In the genomic region with DNA sequence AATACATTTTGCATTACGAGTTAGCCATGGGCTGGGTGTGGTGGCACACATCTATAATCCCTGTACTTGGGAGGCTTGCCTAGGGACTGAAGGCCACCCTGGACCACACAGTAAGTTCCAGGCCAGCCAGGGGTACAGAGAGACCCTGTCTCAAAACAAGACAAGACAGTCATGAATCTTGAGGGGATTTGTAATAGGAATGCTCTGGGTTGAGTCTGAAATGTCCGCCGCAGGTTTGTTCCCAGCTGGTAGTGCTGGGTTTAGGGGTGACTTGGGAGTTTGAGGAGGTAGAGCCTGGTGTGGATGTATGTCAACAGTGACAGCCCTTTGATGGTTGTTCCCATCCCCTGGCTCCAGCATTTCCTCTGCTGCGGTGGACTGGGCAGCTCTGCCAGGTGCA, we compare ENCODE assay signal across 24 mouse cellular contexts. TPM values are rescaled to one million over a fixed set of nuclear protein-coding genes. Genes with fewer than 3 reads are reported as not detected.
DNase-seq lines count a peak whose midpoint lies in the region; TF ChIP-seq lines count a peak whose summit lies in the region.
"Had no signal": no experiment of that assay in that cellular context is flagged by ENCODE, and none has a peak within 500 bp of the region (broad histone marks: within the 10 kb centered on the region; RNA-seq: fewer than 3 reads in every experiment).

No protein-coding gene starts in this region.

- H3K27ac ChIP-seq in kidney, adult 2 months (ENCODE audit: insufficient read depth, low read depth, low read length) = no peak overlapping the region
- H3K27ac ChIP-seq in limb, embryonic 10.5 days = no peak overlapping the region
- H3K27ac ChIP-seq: forebrain, embryonic 10.5 days; forebrain, embryonic 13.5 days; heart, adult 2 months; heart, embryonic 15.5 days; hindbrain, embryonic 14.5 days; hindbrain, postnatal 0 days had no signal

- H3K9me3 ChIP-seq in limb, embryonic 10.5 days (replicated peaks) = no peaks in the 10 kb centered on the region
- H3K9me3 ChIP-seq: forebrain, embryonic 10.5 days; forebrain, embryonic 13.5 days; heart, embryonic 12.5 days; heart, embryonic 15.5 days had no signal

- no peaks in the 10 kb centered on the region for H3K4me1 ChIP-seq in kidney, adult 2 months (ENCODE audit: control insufficient read depth, insufficient read depth, low read length)
- no peaks in the 10 kb centered on the region for H3K4me1 ChIP-seq in limb, embryonic 10.5 days
- H3K4me1 ChIP-seq: forebrain, embryonic 10.5 days; forebrain, embryonic 13.5 days had no signal

- 93% methylated on average over 4 of the region's 4 CpGs for WGBS in kidney, adult 2 months
- 98% methylated on average over 4 of the region's 4 CpGs for WGBS in limb, embryonic 10.5 days

- TF ChIP-seq CTCF in kidney, adult 2 months (conservative IDR thresholded peaks at IDR 0.05; ENCODE audit: insufficient read depth, insufficient read length, low read depth, low read length) = no peak

- intact Hi-C loops in left cerebral cortex, postnatal 10 days (cut with DNase I) = no loop called here

- no peaks in the 10 kb centered on the region for H3K36me3 ChIP-seq in kidney, adult 2 months (ENCODE audit: control insufficient read depth, insufficient read depth, low read length)
- H3K36me3 ChIP-seq in limb, embryonic 10.5 days = peaks cover 16% of the 10 kb centered on the region

- no peaks in the 10 kb centered on the region for H3K27me3 ChIP-seq in kidney, adult 2 months (replicated peaks; ENCODE audit: control insufficient read depth, insufficient read depth, low read length)
- H3K27me3 ChIP-seq in limb, embryonic 10.5 days (ENCODE audit: low read depth, poor library complexity, severe bottlenecking) = no peaks in the 10 kb centered on the region
- H3K27me3 ChIP-seq: forebrain, embryonic 13.5 days; heart, embryonic 12.5 days; heart, embryonic 15.5 days had no signal

- peak; percentile 1 for DNase-seq in gastrocnemius, postnatal 10 days
- DNase-seq in gastrocnemius, adult 8-10 months (ENCODE audit: low spot score in 2 of 2) = no peak
- DNase-seq in kidney, adult 18-20 months = peak; percentile 1
- no peak for DNase-seq in kidney, adult 2 months
- DNase-seq in limb, embryonic 10.5 days (ENCODE audit: low spot score) = peak; percentile 10
- DNase-seq in left cerebral cortex, postnatal 10 days (ENCODE audit: extremely low spot score in 1 of 2, low spot score in 2 of 2) = no peak
- DNase-seq: adrenal gland, adult 8-10 months; adrenal gland, postnatal 25 days; cerebellum, adult 11-12 months; cerebellum, adult 9-10 months; cerebellum, postnatal 14 days; gastrocnemius, postnatal 25 days; heart, postnatal 10 days had no signal

- H3K4me3 ChIP-seq in kidney, adult 2 months (ENCODE audit: insufficient read depth, low read depth, low read length) = no peak overlapping the region
- no peak overlapping the region for H3K4me3 ChIP-seq in limb, embryonic 10.5 days
- H3K4me3 ChIP-seq: forebrain, embryonic 10.5 days; forebrain, embryonic 13.5 days; heart, adult 2 months; heart, embryonic 12.5 days; heart, embryonic 15.5 days had no signal

- no peak for TF ChIP-seq POLR2A in kidney, adult 2 months (IDR thresholded peaks at IDR 0.05; ENCODE audit: low read depth, low read length)

RNA-seq across cellular contexts. Expression of a gene that starts 10.0 kb away (rescaled TPM):
- under 1 TPM; 0.14 to 0.54 TPM for total RNA-seq in gastrocnemius, postnatal 10 days (2021)
- under 1 TPM in 2 of 4 experiments, not detected in 2; 0.10 to 0.13 TPM for total RNA-seq in gastrocnemius, adult 8-10 months (2022)
- polyA plus RNA-seq in kidney, adult 2 months (2012; rRNA removed) = 2.3 and 3.7 TPM in 2 replicates
- polyA plus RNA-seq in limb, embryonic 10.5 days (2016; fragmentation: Nextera tagmentation; extraction: Ambion mirVana) = 0.06 and 0.11 TPM in 2 replicates
- total RNA-seq in left cerebral cortex, postnatal 10 days (2021) = 1 to 10 TPM in 1 of 2 experiments, under 1 TPM in 1; 0.49 to 1.3 TPM
- polyA plus RNA-seq: activated CD4-positive, CD25-positive, alpha-beta regulatory T cell, adult 4 months; forebrain, embryonic 16.5 days; hindbrain, embryonic 14.5 days; inflammation-experienced regulatory T-cells, adult 6 months had no signal

RNA-seq across cellular contexts. Expression of a gene that starts 35.8 kb away (rescaled TPM):
- total RNA-seq in gastrocnemius, postnatal 10 days (2021) = 1 to 10 TPM; 1.2 TPM
- total RNA-seq in gastrocnemius, adult 8-10 months (2022) = under 1 TPM in 2 of 4 experiments, not detected in 2; 0.22 to 0.27 TPM
- 0.61 and 0.66 TPM in 2 replicates for polyA plus RNA-seq in kidney, adult 2 months (2012; rRNA removed)
- 0.35 and 0.40 TPM in 2 replicates for polyA plus RNA-seq in limb, embryonic 10.5 days (2016; fragmentation: Nextera tagmentation; extraction: Ambion mirVana)
- 100 to 1,000 TPM; 113 to 117 TPM for total RNA-seq in left cerebral cortex, postnatal 10 days (2021)
- total RNA-seq: gastrocnemius, adult 18-20 months had no signal
- polyA plus RNA-seq: activated CD4-positive, CD25-positive, alpha-beta regulatory T cell, adult 4 months had no signal

Comparison
In these comparisons a context has a peak if more than half of its experiments do, and no peak if none do; other contexts are left out.
1. DNase-seq: peak in gastrocnemius, postnatal 10 days (single experiment), kidney, adult 18-20 months (single experiment) and limb, embryonic 10.5 days (single experiment); none in gastrocnemius, adult 8-10 months (0 of 2), kidney, adult 2 months (single experiment) and left cerebral cortex, postnatal 10 days (0 of 2).
2. RNA of a gene that starts 35.8 kb away (total RNA-seq): 113 to 117 TPM in left cerebral cortex, postnatal 10 days; 1.2 TPM in gastrocnemius, postnatal 10 days and 0.22 to 0.27 TPM in gastrocnemius, adult 8-10 months; every median in the first group is over 10 times any median in the second.